Comparison of ENCODE assay signal across 29 mouse cellular contexts in the genomic region with DNA sequence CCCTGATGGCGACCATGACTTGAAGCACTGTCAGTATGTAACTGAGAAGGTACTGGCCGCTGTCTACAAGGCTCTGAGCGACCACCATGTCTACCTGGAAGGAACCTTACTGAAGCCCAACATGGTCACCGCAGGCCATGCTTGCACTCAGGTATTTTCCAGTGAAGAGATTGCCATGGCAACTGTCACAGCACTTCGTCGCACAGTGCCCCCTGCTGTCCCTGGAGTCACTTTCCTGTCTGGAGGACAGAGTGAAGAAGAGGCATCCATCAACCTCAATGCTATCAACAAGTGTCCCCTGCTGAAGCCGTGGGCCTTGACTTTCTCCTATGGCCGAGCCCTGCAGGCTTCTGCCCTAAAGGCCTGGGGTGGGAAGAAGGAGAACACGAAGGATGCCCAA. TPM values are rescaled to one million over a fixed set of nuclear protein-coding genes. Genes with fewer than 3 reads are reported as not detected.
DNase-seq lines count a peak whose midpoint lies in the region; ATAC-seq and TF ChIP-seq lines count a peak whose summit lies in the region.
"Had no signal": no experiment of that assay in that cellular context is flagged by ENCODE, and none has a peak within 500 bp of the region (broad histone marks: within the 10 kb centered on the region; RNA-seq: fewer than 3 reads in every experiment).

No protein-coding gene starts in this region.

- H3K4me3 ChIP-seq in hindbrain, postnatal 0 days (ENCODE audit: low read length): no peak overlapping the region
- H3K4me3 ChIP-seq in hindbrain, embryonic 11.5 days (ENCODE audit: low read depth, low read length): no peak overlapping the region
- H3K4me3 ChIP-seq in midbrain, postnatal 0 days (ENCODE audit: low read depth, low read length): no peak overlapping the region
- no peak overlapping the region for H3K4me3 ChIP-seq in midbrain, embryonic 14.5 days (replicated peaks; ENCODE audit: low read depth, low read length)
- H3K4me3 ChIP-seq in CH12.LX (replicated peaks in 1 of 3; ENCODE audit: low read depth in 2 of 3, low read length in 2 of 3, poor library complexity in 1 of 3): no peak overlapping the region
- no peak overlapping the region for H3K4me3 ChIP-seq in MEL (ENCODE audit: control insufficient read depth in 1 of 2, insufficient read depth in 1 of 2, low read depth in 2 of 2, low read length in 2 of 2)
- no peak overlapping the region for H3K4me3 ChIP-seq in embryonic facial prominence, embryonic 10.5 days
- H3K4me3 ChIP-seq: heart, embryonic 13.5 days; hindbrain, embryonic 12.5 days; limb, embryonic 13.5 days; liver, embryonic 15.5 days; midbrain, embryonic 10.5 days had no signal

- H3K36me3 ChIP-seq in hindbrain, postnatal 0 days (ENCODE audit: insufficient read depth, low read length): no peaks in the 10 kb centered on the region
- H3K36me3 ChIP-seq in hindbrain, embryonic 11.5 days (ENCODE audit: control insufficient read depth, insufficient read depth, low read length): no peaks in the 10 kb centered on the region
- H3K36me3 ChIP-seq in midbrain, postnatal 0 days (ENCODE audit: insufficient read depth, low read length): no peaks in the 10 kb centered on the region
- no peaks in the 10 kb centered on the region for H3K36me3 ChIP-seq in midbrain, embryonic 14.5 days (ENCODE audit: control insufficient read depth, insufficient read depth, low read length)
- H3K36me3 ChIP-seq in CH12.LX (replicated peaks in 1 of 2; ENCODE audit: control insufficient read depth in 1 of 2, insufficient read depth in 1 of 2, low read length in 1 of 2) (no peaks in the 10 kb centered on the region), MEL (ENCODE audit: control insufficient read depth in 1 of 2, insufficient read depth in 2 of 2, low read length in 2 of 2) (peaks cover 0 to 5% of the 10 kb centered on the region in 2 experiments; a peak in 1 of 4 replicates)
- no peaks in the 10 kb centered on the region for H3K36me3 ChIP-seq in embryonic facial prominence, embryonic 10.5 days (replicated peaks)
- H3K36me3 ChIP-seq: G1E; heart, embryonic 13.5 days; hindbrain, embryonic 12.5 days; limb, embryonic 13.5 days; liver, embryonic 15.5 days; midbrain, embryonic 10.5 days had no signal

- no peaks in the 10 kb centered on the region for H3K9me3 ChIP-seq in hindbrain, postnatal 0 days (ENCODE audit: low read length)
- H3K9me3 ChIP-seq in hindbrain, embryonic 11.5 days (ENCODE audit: control insufficient read depth, low read length): no peaks in the 10 kb centered on the region
- no peaks in the 10 kb centered on the region for H3K9me3 ChIP-seq in midbrain, postnatal 0 days (ENCODE audit: low read length)
- no peaks in the 10 kb centered on the region for H3K9me3 ChIP-seq in midbrain, embryonic 14.5 days (ENCODE audit: control insufficient read depth, low read length)
- H3K9me3 ChIP-seq in CH12.LX (replicated peaks; ENCODE audit: low read length): no peaks in the 10 kb centered on the region
- no peaks in the 10 kb centered on the region for H3K9me3 ChIP-seq in MEL (replicated peaks; ENCODE audit: insufficient read depth, low read length)
- no peaks in the 10 kb centered on the region for H3K9me3 ChIP-seq in embryonic facial prominence, embryonic 10.5 days
- H3K9me3 ChIP-seq: heart, embryonic 13.5 days; hindbrain, embryonic 12.5 days; liver, embryonic 15.5 days; midbrain, embryonic 10.5 days had no signal

- no peaks in the 10 kb centered on the region for H3K27me3 ChIP-seq in hindbrain, postnatal 0 days (ENCODE audit: insufficient read depth, low read length)
- H3K27me3 ChIP-seq in hindbrain, embryonic 11.5 days (ENCODE audit: control insufficient read depth, insufficient read depth, low read length): no peaks in the 10 kb centered on the region
- no peaks in the 10 kb centered on the region for H3K27me3 ChIP-seq in midbrain, postnatal 0 days (ENCODE audit: insufficient read depth, low read length)
- H3K27me3 ChIP-seq in midbrain, embryonic 14.5 days (ENCODE audit: control insufficient read depth, insufficient read depth, low read length): no peaks in the 10 kb centered on the region
- H3K27me3 ChIP-seq in CH12.LX (replicated peaks): no peaks in the 10 kb centered on the region
- peaks cover 1 to 3% of the 10 kb centered on the region in 2 experiments; a peak in 1 of 4 replicates for H3K27me3 ChIP-seq in MEL (ENCODE audit: control insufficient read depth in 1 of 2, insufficient read depth in 2 of 2, low read length in 2 of 2)
- no peaks in the 10 kb centered on the region for H3K27me3 ChIP-seq in embryonic facial prominence, embryonic 10.5 days (replicated peaks; ENCODE audit: low read depth, poor library complexity, severe bottlenecking)
- H3K27me3 ChIP-seq: heart, embryonic 13.5 days; hindbrain, embryonic 12.5 days; limb, embryonic 13.5 days; liver, embryonic 15.5 days had no signal

- H3K27ac ChIP-seq in hindbrain, postnatal 0 days: no peak overlapping the region
- no peak overlapping the region for H3K27ac ChIP-seq in hindbrain, embryonic 11.5 days (ENCODE audit: low read depth, low read length)
- no peak overlapping the region for H3K27ac ChIP-seq in midbrain, postnatal 0 days (ENCODE audit: low read depth, low read length)
- no peak overlapping the region for H3K27ac ChIP-seq in midbrain, embryonic 14.5 days (replicated peaks; ENCODE audit: low read depth, low read length)
- H3K27ac ChIP-seq in CH12.LX (ENCODE audit: insufficient read depth, low read depth) (no peak overlapping the region), MEL (ENCODE audit: control insufficient read depth, low read depth, low read length) (no peak overlapping the region)
- no peak overlapping the region for H3K27ac ChIP-seq in embryonic facial prominence, embryonic 10.5 days (replicated peaks)
- H3K27ac ChIP-seq: heart, embryonic 13.5 days; hindbrain, embryonic 12.5 days; limb, embryonic 13.5 days; liver, embryonic 15.5 days; midbrain, embryonic 10.5 days had no signal

- TF ChIP-seq POLR2A in CH12.LX (IDR thresholded peaks at IDR 0.05; ENCODE audit: low read depth, low read length) (no peak), MEL (IDR thresholded peaks at IDR 0.05; ENCODE audit: control insufficient read depth in 1 of 2, insufficient read depth in 1 of 2, low read depth in 1 of 2, low read length in 2 of 2, poor library complexity in 1 of 2) (no peak)

- H3K4me2 ChIP-seq in hindbrain, postnatal 0 days (ENCODE audit: low read depth, low read length): no peak overlapping the region
- H3K4me2 ChIP-seq in hindbrain, embryonic 11.5 days (replicated peaks; ENCODE audit: low read depth, low read length): no peak overlapping the region
- no peak overlapping the region for H3K4me2 ChIP-seq in midbrain, postnatal 0 days (ENCODE audit: low read depth, low read length, poor library complexity, severe bottlenecking)
- no peak overlapping the region for H3K4me2 ChIP-seq in midbrain, embryonic 14.5 days (ENCODE audit: low read length)
- no peak overlapping the region for H3K4me2 ChIP-seq in CH12.LX (ENCODE audit: insufficient read depth, low read depth, poor library complexity, severe bottlenecking)
- H3K4me2 ChIP-seq: heart, embryonic 13.5 days; hindbrain, embryonic 12.5 days; limb, embryonic 13.5 days; liver, embryonic 15.5 days had no signal

- H3K4me1 ChIP-seq in hindbrain, postnatal 0 days (ENCODE audit: insufficient read depth, low read length): no peaks in the 10 kb centered on the region
- no peaks in the 10 kb centered on the region for H3K4me1 ChIP-seq in hindbrain, embryonic 11.5 days (replicated peaks; ENCODE audit: control insufficient read depth, insufficient read depth, low read length)
- H3K4me1 ChIP-seq in midbrain, postnatal 0 days (ENCODE audit: insufficient read depth, low read length): no peaks in the 10 kb centered on the region
- no peaks in the 10 kb centered on the region for H3K4me1 ChIP-seq in midbrain, embryonic 14.5 days (ENCODE audit: control insufficient read depth, insufficient read depth, low read length)
- H3K4me1 ChIP-seq in CH12.LX (ENCODE audit: control insufficient read depth in 1 of 2, insufficient read depth in 2 of 2) (peaks cover 0 to under 1% of the 10 kb centered on the region in 2 experiments; a peak in 1 of 4 replicates), MEL (ENCODE audit: control insufficient read depth in 1 of 2, insufficient read depth in 2 of 2, low read length in 2 of 2) (peaks cover 0 to 12% of the 10 kb centered on the region in 2 experiments; a peak in 2 of 4 replicates)
- no peaks in the 10 kb centered on the region for H3K4me1 ChIP-seq in embryonic facial prominence, embryonic 10.5 days
- H3K4me1 ChIP-seq: heart, embryonic 13.5 days; hindbrain, embryonic 12.5 days; limb, embryonic 13.5 days; liver, embryonic 15.5 days; midbrain, embryonic 10.5 days had no signal

- no peak overlapping the region for H3K9ac ChIP-seq in hindbrain, postnatal 0 days (replicated peaks; ENCODE audit: low read length)
- no peak overlapping the region for H3K9ac ChIP-seq in hindbrain, embryonic 11.5 days (ENCODE audit: low read depth, low read length)
- H3K9ac ChIP-seq in midbrain, postnatal 0 days (replicated peaks; ENCODE audit: low read length, poor library complexity, severe bottlenecking): no peak overlapping the region
- no peak overlapping the region for H3K9ac ChIP-seq in midbrain, embryonic 14.5 days (replicated peaks; ENCODE audit: low read length)
- H3K9ac ChIP-seq in CH12.LX (ENCODE audit: insufficient read depth, low read depth) (no peak overlapping the region), MEL (ENCODE audit: control insufficient read depth, low read depth, low read length, poor library complexity, severe bottlenecking) (no peak overlapping the region)
- H3K9ac ChIP-seq: forebrain, postnatal 0 days; heart, embryonic 13.5 days; hindbrain, embryonic 12.5 days; limb, embryonic 13.5 days; liver, embryonic 15.5 days had no signal

- no peak for TF ChIP-seq EP300 in CH12.LX (IDR thresholded peaks at IDR 0.05; ENCODE audit: low read length)
- no peak for TF ChIP-seq EP300 in MEL (IDR thresholded peaks at IDR 0.05; ENCODE audit: low read depth in 1 of 2, low read length in 2 of 2)

- 74% methylated on average over 9 of the region's 9 CpGs for WGBS in hindbrain, postnatal 0 days
- 74% methylated on average over 9 of the region's 9 CpGs for WGBS in hindbrain, embryonic 11.5 days
- 77% methylated on average over 9 of the region's 9 CpGs for WGBS in midbrain, postnatal 0 days
- 79% methylated on average over 9 of the region's 9 CpGs for WGBS in midbrain, embryonic 14.5 days
- WGBS in embryonic facial prominence, embryonic 10.5 days: 78% methylated on average over 9 of the region's 9 CpGs

- in situ Hi-C loops in CH12.LX (cut with MboI; ENCODE audit: low pct_ligation_motif_present, low pct_unique_long_range_greater_than_20kb, low sequenced_read_pairs): no loop called here

- no peak for TF ChIP-seq CTCF in hindbrain, postnatal 0 days (IDR thresholded peaks at IDR 0.05; ENCODE audit: low read depth)
- TF ChIP-seq CTCF in midbrain, postnatal 0 days (IDR thresholded peaks at IDR 0.05): 0 out of 2 replicates have a peak, but pooled peaks have one; percentile 14
- peak in 1 of 2 experiments; percentile 54; a peak in 2 of 4 replicates for TF ChIP-seq CTCF in CH12.LX (conservative IDR thresholded peaks at IDR 0.05 in 1 of 2, IDR thresholded peaks at IDR 0.05 in 1 of 2; ENCODE audit: low read depth in 2 of 2, low read length in 2 of 2)
- peak in 2 of 3 experiments; percentile 16 to 23; a peak in 2 of 6 replicates for TF ChIP-seq CTCF in MEL (IDR thresholded peaks at IDR 0.05 in 2 of 3, conservative IDR thresholded peaks at IDR 0.05 in 1 of 3; ENCODE audit: control insufficient read depth in 1 of 3, insufficient read depth in 1 of 3, low read depth in 2 of 3, low read length in 3 of 3, poor library complexity in 1 of 3, severe bottlenecking in 1 of 3)

- ATAC-seq in hindbrain, postnatal 0 days: 0 out of 2 replicates have a peak, but pooled peaks have one; percentile 15
- ATAC-seq in hindbrain, embryonic 11.5 days (ENCODE audit: low FRiP score): no peak
- ATAC-seq in midbrain, postnatal 0 days (ENCODE audit: low FRiP score): no peak
- ATAC-seq in midbrain, embryonic 14.5 days (ENCODE audit: low FRiP score, low TSS enrichment): no peak
- no peak for ATAC-seq in monocyte, adult 5-6 weeks (replicated peaks; ENCODE audit: insufficient number of reproducible peaks, low FRiP score, low TSS enrichment, poor library complexity, severe bottlenecking)
- ATAC-seq: forebrain, postnatal 0 days; inflammation-experienced regulatory T-cells, adult 6 months had no signal

- H3K79me2 ChIP-seq in CH12.LX (replicated peaks; ENCODE audit: control insufficient read depth, extremely low read depth, insufficient read depth, poor library complexity, severe bottlenecking) (no peaks in the 10 kb centered on the region), MEL (ENCODE audit: control insufficient read depth, insufficient read depth, low read length, poor library complexity) (no peaks in the 10 kb centered on the region)

- dilution Hi-C loops in CH12.LX (cut with MboI; ENCODE audit: extremely low pct_ligation_motif_present, extremely low pct_unique_long_range_greater_than_20kb, low sequenced_read_pairs): no loop called here

- TF ChIP-seq RAD21 in CH12.LX (IDR thresholded peaks at IDR 0.05; ENCODE audit: low read depth, low read length) (no peak; the same call in none of the 2 replicates), MEL (IDR thresholded peaks at IDR 0.05; ENCODE audit: low read depth, low read length) (no peak)

- no peak for DNase-seq in hindbrain, postnatal 0 days (ENCODE audit: low spot score)
- no peak for DNase-seq in hindbrain, embryonic 11.5 days (ENCODE audit: low spot score)
- DNase-seq in midbrain, postnatal 0 days (ENCODE audit: low spot score): no peak
- DNase-seq in midbrain, embryonic 14.5 days: no peak
- peak; percentile 13 for DNase-seq in CH12.LX (ENCODE audit: extremely low read depth)
- DNase-seq in MEL (ENCODE audit: low read depth, low spot score): no peak
- DNase-seq in embryonic facial prominence, embryonic 10.5 days (ENCODE audit: low spot score): no peak
- DNase-seq: adrenal gland, postnatal 10 days; B cell, adult 2 months; cerebellum, adult 18-20 months; forebrain, postnatal 0 days; gastrocnemius, postnatal 14 days; heart, postnatal 14 days; kidney, adult 8-10 months; kidney, postnatal 14 days; lung, postnatal 10 days had no signal

RNA-seq across cellular contexts. Expression of a gene that starts 0.8 kb away (rescaled TPM):
- total RNA-seq in hindbrain, postnatal 0 days (2014; rRNA removed): 0.10 TPM in 1 of 2 replicates, not detected in the other
- polyA plus RNA-seq in hindbrain, postnatal 0 days (2015; fragmentation: Nextera tagmentation; extraction: Ambion mirVana): 0.16 and 0.20 TPM in 2 replicates
- polyA plus RNA-seq in hindbrain, embryonic 11.5 days (2014; fragmentation: Nextera tagmentation; extraction: Ambion mirVana): not detected in 2 replicates
- total RNA-seq in midbrain, postnatal 0 days (2014; rRNA removed): 0.14 TPM in 1 of 2 replicates, not detected in the other
- polyA plus RNA-seq in midbrain, postnatal 0 days (2015; fragmentation: Nextera tagmentation; extraction: Ambion mirVana): 0.10 TPM in 1 of 2 replicates, not detected in the other
- not detected in 2 replicates for polyA plus RNA-seq in midbrain, embryonic 14.5 days (2014; fragmentation: Nextera tagmentation; extraction: Ambion mirVana)
- total RNA-seq in CH12.LX (2012; rRNA removed): not detected in 2 replicates
- total RNA-seq in CH12.LX (2014; rRNA removed): not detected in 2 replicates
- polyA plus RNA-seq in CH12.LX (2012; ENCODE audit: insufficient read length, low read depth): 0.16 TPM in 1 of 2 replicates, not detected in the other
- total RNA-seq in MEL (2012; rRNA removed): not detected in 2 replicates
- polyA plus RNA-seq in MEL (2012; ENCODE audit: insufficient read depth in 1 of 2, insufficient read length in 2 of 2, low read depth in 1 of 2, low replicate concordance in 2 of 2, missing spikeins in 1 of 2): under 1 TPM in 1 of 2 experiments, not detected in 1; 0.26 TPM
- polyA plus RNA-seq in embryonic facial prominence, embryonic 10.5 days (2016; fragmentation: Nextera tagmentation; extraction: Ambion mirVana): not detected in 2 replicates
- total RNA-seq in monocyte, adult 5-6 weeks (2017): not detected in 3 replicates
- total RNA-seq: adrenal gland, postnatal 10 days; common myeloid progenitor, adult 5-6 weeks; forebrain, postnatal 0 days; heart, postnatal 14 days; left cerebral cortex, postnatal 25 days; neutrophil, adult 5-6 weeks had no signal
- polyA plus RNA-seq: heart, embryonic 13.5 days; hindbrain, embryonic 12.5 days; limb, embryonic 13.5 days; liver, embryonic 15.5 days; midbrain, embryonic 10.5 days; stomach, embryonic 16.5 days; urinary bladder, adult 2 months had no signal

RNA-seq across cellular contexts. Expression of a gene that starts 33.4 kb away (rescaled TPM):
- total RNA-seq in hindbrain, postnatal 0 days (2014; rRNA removed): 3.9 and 8.3 TPM in 2 replicates
- polyA plus RNA-seq in hindbrain, postnatal 0 days (2015; fragmentation: Nextera tagmentation; extraction: Ambion mirVana): 2.5 and 2.7 TPM in 2 replicates
- 0.85 and 1.5 TPM in 2 replicates for polyA plus RNA-seq in hindbrain, embryonic 11.5 days (2014; fragmentation: Nextera tagmentation; extraction: Ambion mirVana)
- total RNA-seq in midbrain, postnatal 0 days (2014; rRNA removed): 0.66 and 1.5 TPM in 2 replicates
- 0.59 and 1.1 TPM in 2 replicates for polyA plus RNA-seq in midbrain, postnatal 0 days (2015; fragmentation: Nextera tagmentation; extraction: Ambion mirVana)
- 0.93 and 1.3 TPM in 2 replicates for polyA plus RNA-seq in midbrain, embryonic 14.5 days (2014; fragmentation: Nextera tagmentation; extraction: Ambion mirVana)
- total RNA-seq in CH12.LX (2012; rRNA removed) (not detected in 2 replicates), CH12.LX (2014; rRNA removed) (not detected in 2 replicates), MEL (2012; rRNA removed) (not detected in 2 replicates)
- polyA plus RNA-seq in CH12.LX (2012; ENCODE audit: insufficient read length, low read depth) (not detected in 2 replicates), MEL (2012; ENCODE audit: insufficient read depth in 1 of 2, insufficient read length in 2 of 2, low read depth in 1 of 2, low replicate concordance in 2 of 2, missing spikeins in 1 of 2) (not detected)
- polyA plus RNA-seq in embryonic facial prominence, embryonic 10.5 days (2016; fragmentation: Nextera tagmentation; extraction: Ambion mirVana): 0.14 and 0.25 TPM in 2 replicates
- total RNA-seq in monocyte, adult 5-6 weeks (2017): not detected in 3 replicates
- total RNA-seq: gastrocnemius, postnatal 14 days; heart, postnatal 14 days had no signal
- polyA plus RNA-seq: G1E; liver, embryonic 15.5 days; urinary bladder, adult 2 months had no signal
